Mouse (Mus musculus) gastrocnemius, postnatal 25 days (tissue): ENCODE measurements around the gene Col16a1. TPM values are rescaled to one million over a fixed set of nuclear protein-coding genes. Genes with fewer than 3 reads are reported as not detected.

Experiments
- DNase-seq: peaks from one replicate; pipeline ENCODE4 v3.0.0; 2022
- total RNA-seq, 2 experiments: library from RNA; stranded (reverse); gene quantifications; 1 replicate in 1 of 2; 2 replicates in 1 of 2; pipeline ENCODE4 v1.2.3; 2021

Gene Col16a1
- total RNA-seq, 2 experiments from 2014 or later = 8.6 to 15.5 TPM

- no peak for DNase-seq
Measured at GRCm38 (mm10) chr4:130044211-130044610, 3.4 kb upstream of the Col16a1 start.

DNA sequence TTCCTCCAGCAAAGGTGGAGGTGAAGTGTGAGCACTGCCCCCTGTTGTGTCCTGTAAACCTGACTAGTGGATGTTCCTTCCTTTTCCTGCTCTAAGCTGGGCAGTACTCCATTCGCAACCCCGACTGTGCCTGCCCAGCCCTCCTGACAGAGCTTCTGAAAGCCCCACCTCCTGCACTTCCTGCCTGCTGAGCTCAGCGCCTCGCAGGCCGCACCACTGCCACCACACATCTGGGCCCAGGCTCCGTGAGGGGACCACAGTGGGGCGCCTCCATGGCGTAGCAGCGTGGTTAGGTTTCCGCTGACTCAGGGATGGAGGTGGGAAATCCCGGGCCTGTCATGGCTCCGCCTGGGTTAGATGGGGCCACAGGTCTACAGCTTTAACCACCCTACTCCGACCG lies 2.0 kb upstream of the Col16a1 start:
- peak; percentile 56 for DNase-seq

DNA sequence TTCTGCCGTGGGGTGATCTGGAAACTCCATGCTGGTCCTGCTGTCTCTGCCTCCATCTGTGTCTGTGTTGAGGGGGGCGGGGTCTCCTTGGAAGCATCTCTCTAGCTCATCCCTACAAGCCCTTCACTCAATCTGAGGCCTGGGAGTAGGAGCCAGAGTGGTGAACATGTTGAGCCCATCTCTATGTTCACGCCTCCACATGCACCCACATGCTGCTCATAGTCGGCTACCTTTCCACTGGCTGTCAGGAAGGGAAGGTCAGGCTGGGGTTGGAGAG lies 501 bp downstream of the Col16a1 start:
- no peak for DNase-seq

DNA sequence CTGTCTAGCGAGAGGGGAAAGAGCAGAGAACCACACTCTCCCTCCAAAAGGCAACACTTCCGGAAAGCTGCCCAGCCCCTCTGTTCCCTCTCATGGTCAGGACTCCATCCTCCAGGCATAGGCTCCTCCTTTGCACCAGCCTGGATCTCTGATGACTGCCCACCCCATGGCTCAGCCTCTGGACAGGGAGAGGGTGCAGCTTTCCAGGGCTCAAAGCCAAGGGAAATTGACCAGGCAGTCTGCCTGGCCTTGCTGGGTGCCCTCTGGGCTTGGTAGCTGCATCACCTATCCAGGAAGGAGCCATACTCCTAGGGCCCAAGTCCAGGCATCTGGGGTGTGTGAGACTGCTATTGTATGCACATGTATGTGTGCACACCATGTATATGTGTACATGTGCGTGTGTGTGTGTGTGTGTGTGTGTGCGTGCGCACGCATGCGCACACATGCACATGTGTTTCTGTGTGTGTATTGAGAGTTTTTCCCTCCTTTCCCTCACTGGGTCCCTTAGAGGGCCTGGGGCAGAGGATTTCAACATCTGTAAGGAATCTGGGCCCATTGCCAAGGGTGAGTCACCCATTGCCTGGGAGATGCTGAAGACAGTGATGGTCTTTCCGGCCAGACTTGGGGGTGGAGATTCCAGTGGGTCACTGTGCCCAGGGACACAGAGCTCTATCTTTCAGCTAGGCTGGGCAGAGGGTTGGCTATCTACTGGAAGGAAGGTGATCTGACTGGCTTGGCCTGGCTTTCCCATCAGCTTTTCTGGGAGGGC lies 2.6 kb downstream of the Col16a1 start:
- DNase-seq = peak; percentile 69

- no peak for DNase-seq
Measured at GRCm38 (mm10) chr4:130052283-130052682, 4.6 kb downstream of the Col16a1 start.

DNA sequence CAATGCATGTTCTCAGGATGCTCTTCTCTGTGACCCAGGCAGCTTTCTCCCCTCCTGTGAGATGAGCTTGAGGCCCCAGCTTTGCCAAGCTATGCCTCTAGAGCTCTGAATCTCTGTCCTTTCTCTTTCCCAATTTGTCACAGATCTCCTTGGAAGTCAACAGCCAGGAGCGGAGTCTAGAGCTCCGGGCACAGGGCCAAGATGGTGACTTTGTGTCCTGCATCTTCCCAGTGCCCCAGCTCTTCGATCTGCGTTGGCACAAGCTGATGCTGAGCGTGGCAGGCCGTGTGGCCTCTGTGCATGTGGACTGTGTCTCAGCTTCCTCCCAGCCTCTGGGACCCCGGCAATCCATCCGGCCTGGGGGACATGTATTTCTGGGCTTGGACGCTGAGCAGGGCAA lies 5.5 kb downstream of the Col16a1 start:
- no peak for DNase-seq

GRCm38 (mm10) chr4:130054727-130055126 lies 7.1 kb downstream of the Col16a1 start:
- DNase-seq = no peak

DNA sequence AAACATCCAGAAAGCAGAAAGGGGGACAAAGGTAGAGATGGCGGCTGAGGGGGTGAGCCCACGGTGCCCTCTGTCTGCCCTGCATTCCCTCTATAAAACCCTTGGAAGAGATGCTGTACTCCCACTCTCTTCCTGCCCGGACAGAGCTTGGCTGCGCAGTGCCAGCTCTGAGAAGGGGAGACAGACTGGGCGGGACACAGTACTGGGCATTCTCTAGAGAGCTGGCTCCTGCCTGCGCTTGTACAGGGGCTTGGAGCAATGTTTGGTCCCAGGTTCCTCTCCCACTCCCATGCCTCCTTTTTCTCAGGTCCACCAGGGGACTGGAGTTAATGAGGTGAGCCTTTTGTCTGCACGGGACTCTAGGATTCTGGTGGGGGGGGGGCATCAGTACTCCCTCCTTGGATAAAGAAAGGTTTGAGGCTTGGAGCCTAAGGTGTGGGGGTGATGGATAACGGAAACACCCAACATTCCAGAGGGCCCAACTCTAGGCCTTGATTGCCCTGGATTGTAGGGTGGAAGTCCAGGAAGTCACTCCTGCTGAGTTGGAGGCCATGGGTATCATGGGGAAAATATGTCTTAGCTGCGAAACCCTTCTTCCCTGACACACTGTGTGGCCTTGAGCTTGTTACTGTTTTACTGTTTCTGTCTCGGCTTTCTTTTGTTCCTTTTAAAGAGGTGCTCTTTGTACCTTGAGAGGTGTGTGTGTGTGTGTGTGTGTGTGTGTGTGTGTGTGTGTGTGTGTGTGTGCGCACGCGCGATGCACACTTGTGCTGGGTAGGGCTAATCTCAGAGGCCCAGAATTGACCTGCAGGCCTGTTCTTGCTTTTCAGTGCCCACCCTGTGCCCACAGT lies 7.7 kb downstream of the Col16a1 start:
- DNase-seq = no peak

DNA sequence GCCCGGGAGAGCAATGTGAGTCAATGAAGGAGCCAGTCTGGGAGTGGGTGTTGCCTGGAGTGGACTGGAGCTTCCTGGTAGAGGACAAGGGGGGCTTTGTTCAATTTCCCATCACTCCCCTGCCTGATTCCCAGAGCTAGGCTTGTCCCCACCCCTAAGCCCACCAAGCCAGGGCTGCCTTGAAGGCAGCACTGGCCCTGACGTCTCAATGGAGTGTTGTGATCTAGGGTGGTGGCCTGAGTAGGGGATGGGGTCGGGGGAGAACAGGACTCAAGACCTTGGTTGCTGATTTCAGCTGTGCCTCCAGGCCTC lies 8.3 kb downstream of the Col16a1 start:
- DNase-seq = no peak

DNA sequence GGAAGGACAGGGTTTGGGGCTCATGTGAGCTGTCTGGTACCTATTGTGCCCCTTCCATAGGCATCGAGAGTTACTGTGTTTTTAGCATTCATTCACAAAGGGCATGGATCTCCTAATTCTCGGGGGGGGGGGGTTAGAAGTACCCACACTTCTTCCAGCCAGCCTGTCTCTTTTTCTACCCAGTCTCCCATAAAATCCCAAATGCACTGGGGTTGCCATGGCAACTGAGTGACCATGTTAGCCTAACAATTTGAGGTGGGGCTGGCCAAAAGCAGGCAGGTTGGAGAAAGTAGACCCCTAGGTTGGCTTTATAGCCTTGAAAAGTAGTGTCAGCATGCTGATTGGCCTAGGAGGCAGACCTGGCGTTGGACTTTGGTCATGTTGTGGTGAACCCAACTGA lies 8.8 kb downstream of the Col16a1 start:
- DNase-seq = no peak

- no peak for DNase-seq
Measured at GRCm38 (mm10) chr4:130060937-130061336, 13.3 kb downstream of the Col16a1 start.

DNA sequence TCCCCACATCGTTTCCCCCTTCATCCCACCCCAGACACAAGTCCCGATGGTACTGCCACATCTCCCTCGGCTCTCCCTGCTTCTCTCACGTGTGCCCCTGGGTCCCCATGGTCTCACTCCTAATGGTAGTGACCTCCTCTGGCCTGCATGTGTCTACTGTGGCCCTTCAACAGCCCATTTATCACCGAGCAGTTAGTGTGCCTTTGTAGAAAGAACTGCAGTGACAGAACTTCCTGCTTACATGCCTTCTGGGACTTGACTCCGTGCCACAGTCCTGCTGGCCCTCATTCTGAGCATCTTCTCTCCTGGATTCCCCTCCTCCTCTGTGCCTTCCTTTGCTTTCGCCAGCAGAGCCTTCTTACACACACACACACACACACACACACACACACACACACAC lies 15.6 kb downstream of the Col16a1 start:
- no peak for DNase-seq

GRCm38 (mm10) chr4:130066816-130067215 lies 19.2 kb downstream of the Col16a1 start:
- DNase-seq = no peak

DNA sequence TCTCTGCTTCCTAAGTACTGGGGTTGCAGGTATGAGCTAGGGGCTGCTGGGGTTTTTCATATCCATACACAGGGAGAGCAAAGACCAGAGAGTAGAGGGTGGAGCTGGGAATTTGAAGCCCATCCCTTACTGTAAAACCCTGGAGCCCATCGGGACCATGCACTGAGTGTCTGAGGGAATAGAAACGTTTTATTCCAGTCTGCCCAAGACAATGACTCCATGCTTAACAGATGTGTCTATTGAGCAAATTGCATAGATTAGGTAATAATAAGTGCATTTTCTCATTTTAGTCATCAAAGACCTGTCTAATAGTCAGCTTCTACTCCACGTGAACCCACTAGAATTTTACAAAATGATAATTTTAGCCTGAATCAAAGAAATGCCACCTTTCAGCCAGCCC lies 22.9 kb downstream of the Col16a1 start:
- no peak for DNase-seq

- no peak for DNase-seq
Measured at GRCm38 (mm10) chr4:130071758-130072157, 24.1 kb downstream of the Col16a1 start.

GRCm38 (mm10) chr4:130073367-130073766 lies 25.7 kb downstream of the Col16a1 start:
- no peak for DNase-seq

GRCm38 (mm10) chr4:130074761-130075515 lies 27.3 kb downstream of the Col16a1 start:
- DNase-seq = peak; percentile 57

GRCm38 (mm10) chr4:130076856-130077255 lies 29.2 kb downstream of the Col16a1 start:
- DNase-seq = no peak

GRCm38 (mm10) chr4:130078816-130079485 lies 31.3 kb downstream of the Col16a1 start:
- no peak for DNase-seq

GRCm38 (mm10) chr4:130079521-130079920 lies 31.9 kb downstream of the Col16a1 start:
- DNase-seq = no peak

GRCm38 (mm10) chr4:130081345-130082190 lies 33.9 kb downstream of the Col16a1 start:
- peak; percentile 52 for DNase-seq

DNA sequence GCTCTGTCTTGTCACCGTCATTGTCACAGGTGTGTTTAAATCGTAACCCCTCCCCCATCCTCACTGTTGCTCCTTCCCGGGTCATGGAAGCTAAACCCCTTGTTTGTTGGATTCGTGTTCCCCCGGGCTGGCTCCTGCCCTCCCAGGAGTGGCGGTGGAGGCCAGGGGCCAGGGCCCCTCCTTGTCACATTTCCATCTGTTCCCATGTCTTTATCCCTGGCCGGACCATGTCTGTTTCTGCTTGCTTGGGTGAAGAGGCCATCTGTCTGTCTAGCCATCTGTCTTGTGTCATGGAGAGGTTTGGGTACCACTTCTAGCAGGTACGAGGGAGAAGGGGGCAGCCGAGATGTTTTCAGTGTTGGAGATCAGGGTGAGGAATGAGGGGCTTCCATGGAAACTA lies 34.6 kb downstream of the Col16a1 start:
- no peak for DNase-seq
